Mouse (Mus musculus): Measurements from ENCODE around the gene Rpl23a. TPM values are rescaled to one million over a fixed set of nuclear protein-coding genes. Genes with fewer than 3 reads are reported as not detected.

The Rpl23a gene
- total and polyA plus RNA-seq, 2 experiments from 2014 or later = 469 to 906 TPM

- DNase-seq (ENCODE audit: low spot score) (no peak), ATAC-seq (no peak)
- TF ChIP-seq CTCF (IDR thresholded peaks at IDR 0.05; ENCODE audit: low read depth) = no peak
- Histone ChIP-seq H3K27ac (no peak overlapping the region), H3K36me3 (ENCODE audit: insufficient read depth, low read length) (no peaks in the 10 kb centered on the region), H3K9me3 (ENCODE audit: low read length) (no peaks in the 10 kb centered on the region), H3K4me2 (ENCODE audit: low read depth, low read length) (no peak overlapping the region), H3K4me3 (ENCODE audit: low read length) (no peak overlapping the region), H3K27me3 (ENCODE audit: insufficient read depth, low read length) (no peaks in the 10 kb centered on the region), H3K9ac (replicated peaks; ENCODE audit: low read length) (no peak overlapping the region), H3K4me1 (ENCODE audit: insufficient read depth, low read length) (0 out of 2 replicates have a peak, but pooled peaks cover 6% of the 10 kb centered on the region)
- WGBS = 58% methylated on average over 19 of the region's 19 CpGs
Observed at GRCm38 (mm10) chr11:78168541-78169468, 14.6 kb downstream of the Rpl23a start.

GRCm38 (mm10) chr11:78167257-78167959, 16.0 kb downstream of the Rpl23a start:
- Histone ChIP-seq H3K9ac (replicated peaks; ENCODE audit: low read length) (no peak overlapping the region), H3K27me3 (ENCODE audit: insufficient read depth, low read length) (no peaks in the 10 kb centered on the region), H3K4me1 (ENCODE audit: insufficient read depth, low read length) (peaks cover 19% of the 10 kb centered on the region), H3K36me3 (ENCODE audit: insufficient read depth, low read length) (no peaks in the 10 kb centered on the region), H3K4me3 (ENCODE audit: low read length) (no peak overlapping the region), H3K27ac (no peak overlapping the region), H3K9me3 (ENCODE audit: low read length) (no peaks in the 10 kb centered on the region), H3K4me2 (ENCODE audit: low read depth, low read length) (no peak overlapping the region)
- no peak for TF ChIP-seq CTCF (IDR thresholded peaks at IDR 0.05; ENCODE audit: low read depth)
- 85% methylated on average over 14 of the region's 14 CpGs for WGBS
- DNase-seq (ENCODE audit: low spot score) (no peak), ATAC-seq (no peak)

DNA sequence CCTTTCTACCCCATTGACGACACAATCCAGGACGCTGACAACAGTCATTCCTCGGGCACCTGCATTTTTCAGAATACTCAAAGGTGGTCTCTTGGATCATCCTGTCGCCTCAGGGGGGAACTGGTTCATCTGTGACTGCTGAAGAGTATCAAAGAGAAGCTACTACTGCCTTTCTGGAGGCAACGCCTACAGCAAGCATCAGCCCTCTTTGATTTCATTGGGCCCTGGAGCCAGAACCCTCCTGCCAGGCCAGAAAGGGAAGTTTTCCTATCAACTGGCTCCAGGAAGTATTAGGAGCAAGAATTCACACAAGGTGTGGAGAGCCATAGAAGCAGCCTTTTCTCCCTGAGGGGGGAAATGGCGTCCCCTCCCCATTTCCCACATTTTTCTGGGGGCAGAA, 16.7 kb downstream of the Rpl23a start:
- TF ChIP-seq CTCF (IDR thresholded peaks at IDR 0.05; ENCODE audit: low read depth) = no peak
- 79% methylated on average over 6 of the region's 6 CpGs for WGBS
- ATAC-seq (no peak), DNase-seq (ENCODE audit: low spot score) (no peak)
- Histone ChIP-seq H3K4me3 (ENCODE audit: low read length) (no peak overlapping the region), H3K27me3 (ENCODE audit: insufficient read depth, low read length) (no peaks in the 10 kb centered on the region), H3K9me3 (ENCODE audit: low read length) (no peaks in the 10 kb centered on the region), H3K4me1 (ENCODE audit: insufficient read depth, low read length) (peaks cover 19% of the 10 kb centered on the region), H3K9ac (replicated peaks; ENCODE audit: low read length) (no peak overlapping the region), H3K4me2 (ENCODE audit: low read depth, low read length) (no peak overlapping the region), H3K27ac (peak overlapping the region; percentile 98; the same call in 1 of the 2 replicates), H3K36me3 (ENCODE audit: insufficient read depth, low read length) (no peaks in the 10 kb centered on the region)

GRCm38 (mm10) chr11:78166161-78166560, 17.2 kb downstream of the Rpl23a start:
- H3K4me2 ChIP-seq (ENCODE audit: low read depth, low read length) = peak overlapping the region; percentile 82
- peak overlapping the region; percentile 100 for H3K9ac ChIP-seq (replicated peaks; ENCODE audit: low read length)
- no peaks in the 10 kb centered on the region for H3K27me3 ChIP-seq (ENCODE audit: insufficient read depth, low read length)
- H3K27ac ChIP-seq = peak overlapping the region; percentile 98
- H3K36me3 ChIP-seq (ENCODE audit: insufficient read depth, low read length) = peaks cover under 1% of the 10 kb centered on the region; the same call in 1 of the 2 replicates
- WGBS = 55% methylated on average over 4 of the region's 4 CpGs
- ATAC-seq = no peak
- H3K9me3 ChIP-seq (ENCODE audit: low read length) = no peaks in the 10 kb centered on the region
- no peak for TF ChIP-seq CTCF (IDR thresholded peaks at IDR 0.05; ENCODE audit: low read depth)
- H3K4me3 ChIP-seq (ENCODE audit: low read length) = peak overlapping the region; percentile 98
- H3K4me1 ChIP-seq (ENCODE audit: insufficient read depth, low read length) = peaks cover 19% of the 10 kb centered on the region
- no peak for DNase-seq (ENCODE audit: low spot score)

DNA sequence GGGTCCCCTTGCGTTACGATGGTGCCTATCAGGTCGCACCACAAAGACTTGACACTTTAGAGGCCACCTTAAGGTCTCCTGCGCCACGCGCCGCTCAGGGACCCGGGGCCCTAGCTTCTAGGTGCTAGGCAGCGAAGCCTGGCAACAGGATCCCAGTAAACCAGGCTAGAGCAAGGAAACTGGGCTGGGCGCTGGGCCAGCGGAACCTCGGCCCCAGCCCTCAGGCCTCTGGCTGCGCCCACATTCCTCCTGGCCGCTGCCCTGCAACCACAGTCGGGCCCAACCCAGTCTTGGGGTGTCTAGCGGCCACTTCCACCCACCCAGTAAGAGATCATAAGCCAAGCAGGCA, 17.6 kb downstream of the Rpl23a start:
- peak overlapping the region; percentile 98 for H3K27ac ChIP-seq
- H3K9me3 ChIP-seq (ENCODE audit: low read length) = no peaks in the 10 kb centered on the region
- no peaks in the 10 kb centered on the region for H3K27me3 ChIP-seq (ENCODE audit: insufficient read depth, low read length)
- H3K36me3 ChIP-seq (ENCODE audit: insufficient read depth, low read length) = peaks cover 5% of the 10 kb centered on the region
- ATAC-seq = peak; percentile 25
- 2% methylated on average over 16 of the region's 16 CpGs for WGBS
- H3K9ac ChIP-seq (replicated peaks; ENCODE audit: low read length) = peak overlapping the region; percentile 100
- peak overlapping the region; percentile 98 for H3K4me3 ChIP-seq (ENCODE audit: low read length)
- TF ChIP-seq CTCF (IDR thresholded peaks at IDR 0.05; ENCODE audit: low read depth) = no peak
- DNase-seq (ENCODE audit: low spot score) = peak; percentile 67
- H3K4me1 ChIP-seq (ENCODE audit: insufficient read depth, low read length) = peaks cover 19% of the 10 kb centered on the region
- peak overlapping the region; percentile 82 for H3K4me2 ChIP-seq (ENCODE audit: low read depth, low read length)

GRCm38 (mm10) chr11:78164924-78165760, 18.2 kb downstream of the Rpl23a start, which contains the start of gene Traf4:
TSS of gene Traf4 (minus strand) at chr11:78165589.
- ATAC-seq (peak; percentile 87), DNase-seq (ENCODE audit: low spot score) (peak; percentile 94)
- H3K4me1 ChIP-seq (ENCODE audit: insufficient read depth, low read length) = peaks cover 19% of the 10 kb centered on the region
- no peak for TF ChIP-seq CTCF (IDR thresholded peaks at IDR 0.05; ENCODE audit: low read depth)
- peak within 1 kb of the TSS; percentile 82 for H3K4me2 ChIP-seq (ENCODE audit: low read depth, low read length)
- under 1% methylated on average over 75 of the region's 78 CpGs for WGBS
- peaks cover 11% of the 10 kb centered on the region for H3K36me3 ChIP-seq (ENCODE audit: insufficient read depth, low read length)
- H3K27me3 ChIP-seq (ENCODE audit: insufficient read depth, low read length) = no peaks in the 10 kb centered on the region
- H3K9ac ChIP-seq (replicated peaks; ENCODE audit: low read length) = peak within 1 kb of the TSS; percentile 100
- H3K4me3 ChIP-seq (ENCODE audit: low read length) = peak within 1 kb of the TSS; percentile 98
- peak within 1 kb of the TSS; percentile 98 for H3K27ac ChIP-seq
- no peaks in the 10 kb centered on the region for H3K9me3 ChIP-seq (ENCODE audit: low read length)

Data from hindbrain, postnatal 0 days (tissue).